Mouse (Mus musculus): ENCODE measurements at regions not wholly inside any gene's neighbourhood (a gene's known extent, or its start where the extent isn't known, plus 50 kb on each side); places are given as distances from the start of the nearest gene placed in this dataset.
"Not testable (repeated sequence)": the region's sequence is repeated elsewhere in the genome, so short reads cannot be mapped to it uniquely, and the experiment has no call there.

DNA sequence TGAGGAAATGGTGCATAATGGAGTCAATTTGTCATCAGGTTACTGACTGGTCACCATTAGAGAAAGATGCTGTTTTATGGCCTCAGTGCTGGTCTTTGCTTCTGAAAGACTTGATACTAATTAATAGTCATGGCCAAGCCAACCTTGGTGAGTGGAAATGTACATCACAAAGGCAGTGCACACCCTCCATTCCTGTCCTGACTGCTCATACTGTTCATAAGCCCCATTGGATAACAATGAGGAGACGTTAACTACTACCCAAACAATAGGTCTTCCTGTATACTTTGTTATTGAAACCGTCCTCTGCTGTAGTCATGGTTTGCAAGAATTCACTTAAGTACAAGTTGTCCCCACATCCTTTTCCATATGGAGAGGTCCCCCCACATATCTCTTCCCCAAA, 605.8 kb upstream of the Slc35b3 start:
- DNase-seq (ENCODE audit: low spot score in 2 of 2): no peak

DNA sequence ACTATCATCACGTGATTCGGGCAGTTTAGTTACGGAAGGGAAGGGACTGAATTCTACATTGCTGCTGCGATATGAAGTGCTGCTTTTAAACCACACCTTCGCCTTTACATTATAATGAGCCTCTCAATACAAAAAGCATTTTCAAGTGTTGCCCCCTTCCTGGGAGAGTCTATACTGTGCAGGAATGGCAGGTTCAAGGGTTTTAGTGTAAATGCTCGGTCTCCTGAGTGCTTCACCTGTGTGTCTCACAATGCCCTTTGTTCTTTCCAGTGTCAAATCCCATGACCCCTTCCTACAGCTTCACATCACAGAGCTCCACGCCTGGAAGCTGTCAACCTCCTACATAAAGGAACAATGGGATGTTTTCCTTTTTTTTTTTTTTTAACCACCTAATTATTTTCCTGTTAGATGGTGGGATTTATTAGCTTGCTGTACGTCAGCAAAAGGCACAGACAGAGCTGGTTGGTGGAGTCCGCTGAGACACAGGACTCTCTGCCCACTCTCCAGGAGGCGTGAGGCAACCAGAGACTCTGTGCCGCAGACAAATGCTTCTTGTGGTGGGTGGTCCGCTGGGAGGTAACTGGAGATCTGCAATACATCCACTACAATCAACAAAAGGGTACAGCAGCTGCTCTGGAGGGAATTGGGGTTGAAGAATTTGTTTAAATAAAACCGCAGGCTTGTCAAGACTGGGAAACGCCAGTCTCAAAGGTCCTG, 577.2 kb upstream of the Slc35b3 start:
- no peak for DNase-seq (ENCODE audit: low spot score in 2 of 2)

DNA sequence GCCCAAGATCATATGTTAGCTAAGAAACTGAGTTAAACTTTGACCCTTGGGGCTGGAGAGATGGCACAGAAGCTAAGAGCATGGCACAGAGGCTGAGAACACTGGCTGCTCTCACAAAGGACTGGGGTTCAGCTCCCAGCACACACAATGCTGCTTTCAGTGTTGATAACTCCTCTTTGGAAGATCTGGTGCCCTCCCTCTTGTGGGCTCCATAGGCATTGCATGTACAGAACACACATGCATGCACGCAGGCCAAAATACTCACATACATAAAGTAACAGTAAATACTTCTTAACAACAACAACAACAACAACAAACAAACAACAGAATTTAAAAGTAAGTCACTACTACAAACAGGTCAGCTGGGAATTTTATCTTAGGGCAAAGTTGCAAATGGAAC, 565.8 kb upstream of the Slc35b3 start:
- DNase-seq (ENCODE audit: low spot score in 2 of 2): no peak

DNA sequence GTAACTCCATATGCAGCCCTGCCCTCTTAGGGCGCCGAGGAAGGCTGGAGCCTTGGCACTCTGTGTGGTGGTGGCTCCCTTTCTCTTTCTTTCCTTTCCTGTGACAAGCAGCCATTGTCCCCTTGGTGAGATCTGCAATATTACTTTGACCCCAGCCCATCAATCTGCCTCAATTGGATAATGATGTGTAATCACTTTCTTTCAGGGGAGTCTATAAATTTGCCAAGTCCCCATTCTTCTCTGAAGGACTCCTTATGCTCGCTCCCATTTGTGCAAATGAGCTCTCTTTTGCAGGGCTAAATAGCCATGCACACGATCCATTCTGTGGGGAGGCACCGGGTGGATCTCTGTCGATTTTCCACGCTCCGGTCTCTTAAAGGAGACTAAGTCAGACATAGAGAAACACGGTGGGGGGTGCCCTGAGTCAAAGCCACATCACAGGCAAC, 563.2 kb upstream of the Slc35b3 start:
- DNase-seq (ENCODE audit: low spot score in 2 of 2): no peak

DNA sequence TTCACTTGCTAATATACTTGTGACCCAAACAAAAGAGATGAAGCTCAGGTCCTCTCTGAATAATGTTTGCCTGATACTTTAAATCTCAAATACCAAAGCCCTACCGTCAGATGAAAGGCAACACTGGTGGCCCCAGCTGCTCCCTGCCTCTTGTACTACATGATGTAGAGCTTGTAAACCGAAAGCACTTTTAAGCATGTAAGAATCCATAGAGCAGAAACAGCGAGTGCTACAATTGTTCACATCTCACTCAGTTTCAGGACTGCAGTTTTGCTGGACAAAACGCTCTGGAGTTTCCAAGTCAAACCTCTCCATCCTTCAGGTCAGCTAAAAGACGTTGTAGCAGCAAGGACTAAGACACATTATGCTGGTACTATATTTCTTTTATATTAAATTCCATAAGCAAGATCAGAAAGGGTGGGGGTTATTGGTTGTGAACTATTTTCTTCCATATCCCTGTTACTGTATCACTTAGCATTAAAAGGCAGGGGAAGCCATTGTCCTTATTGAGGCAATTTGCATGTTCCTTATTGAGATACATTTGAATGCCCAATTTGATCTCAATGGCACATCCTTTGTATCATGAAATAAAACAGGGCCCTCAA, 562.7 kb upstream of the Slc35b3 start:
- no peak for DNase-seq (ENCODE audit: low spot score in 2 of 2)

DNA sequence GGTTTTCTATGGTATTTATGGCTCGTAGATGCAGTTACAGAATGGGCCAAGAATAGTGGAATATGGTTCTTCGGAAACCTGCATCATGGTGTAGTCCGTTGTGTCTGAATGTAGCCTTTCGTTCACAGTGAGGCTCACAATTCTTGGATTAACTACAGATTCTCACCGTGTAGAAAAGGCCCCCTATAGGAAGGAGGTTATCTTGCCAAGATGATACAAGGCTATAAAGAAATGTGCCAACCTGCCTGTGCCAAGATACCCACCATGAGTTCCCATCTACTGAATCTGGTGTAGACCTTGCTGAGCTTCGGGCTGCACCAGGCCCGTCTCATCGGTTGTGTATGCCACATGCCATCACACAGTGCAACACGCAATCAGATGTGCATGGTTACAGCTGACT, 560.2 kb upstream of the Slc35b3 start:
- no peak for DNase-seq (ENCODE audit: low spot score in 2 of 2)

DNA sequence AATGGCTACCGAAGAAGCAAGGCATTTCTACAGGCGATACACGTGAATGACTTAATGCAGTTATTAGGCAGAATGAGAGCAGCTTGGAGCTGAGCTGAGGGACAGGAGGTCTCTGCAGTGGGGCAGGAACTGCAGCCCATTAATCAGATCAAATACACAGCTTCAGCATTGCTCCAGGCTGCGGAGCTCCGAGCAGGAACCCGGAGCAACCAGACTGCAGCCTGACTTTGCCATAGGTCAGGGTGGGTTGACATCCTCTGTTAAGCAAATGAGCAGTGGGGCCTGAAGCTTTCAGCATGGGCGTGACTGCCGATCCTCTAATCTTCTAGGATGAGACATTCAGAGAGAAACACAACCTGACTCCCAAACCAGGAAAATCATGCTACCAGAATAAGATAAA, 555.4 kb upstream of the Slc35b3 start:
- DNase-seq (ENCODE audit: low spot score in 2 of 2): no peak

DNA sequence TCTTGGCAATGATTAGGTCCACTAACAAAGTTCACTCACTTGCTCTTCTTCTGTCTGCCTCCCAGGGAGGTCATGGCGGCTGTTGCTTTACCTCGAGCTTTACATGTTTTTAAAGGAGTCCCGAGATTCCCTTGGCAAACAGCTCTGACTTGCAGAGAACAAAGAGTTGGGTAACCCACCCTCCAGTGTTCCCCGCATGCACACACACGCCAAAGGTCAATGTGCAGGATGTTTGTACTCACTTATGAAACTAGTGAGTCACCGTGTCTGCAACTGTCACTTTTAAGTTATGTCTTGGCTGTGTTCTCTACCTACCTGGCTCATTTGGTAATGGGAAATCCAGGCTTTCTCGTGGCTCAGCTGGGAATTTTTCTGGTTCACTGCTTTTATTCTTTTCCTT, 529.1 kb upstream of the Slc35b3 start:
- DNase-seq (ENCODE audit: low spot score in 2 of 2): no peak

DNA sequence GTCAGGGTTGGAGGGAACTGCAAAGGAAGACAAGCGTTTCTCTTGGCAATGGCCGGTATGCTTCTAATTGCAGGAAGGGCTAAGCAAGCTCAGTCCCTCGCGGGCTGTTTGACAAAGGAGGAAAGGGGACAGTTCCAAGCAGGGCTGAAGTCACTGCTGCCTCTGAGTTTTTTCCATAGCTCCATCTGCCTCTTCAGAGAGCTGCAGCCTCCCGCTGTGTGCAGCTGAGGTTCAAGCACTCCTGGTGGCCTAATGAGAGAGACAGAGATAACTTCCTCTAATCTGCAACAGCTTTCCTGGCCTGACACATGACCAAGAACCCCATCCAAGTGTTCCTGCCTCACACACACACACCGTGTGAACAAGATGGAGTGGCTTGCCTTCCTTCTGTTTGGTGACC, 511.9 kb upstream of the Slc35b3 start:
- no peak for DNase-seq (ENCODE audit: low spot score in 2 of 2)

DNA sequence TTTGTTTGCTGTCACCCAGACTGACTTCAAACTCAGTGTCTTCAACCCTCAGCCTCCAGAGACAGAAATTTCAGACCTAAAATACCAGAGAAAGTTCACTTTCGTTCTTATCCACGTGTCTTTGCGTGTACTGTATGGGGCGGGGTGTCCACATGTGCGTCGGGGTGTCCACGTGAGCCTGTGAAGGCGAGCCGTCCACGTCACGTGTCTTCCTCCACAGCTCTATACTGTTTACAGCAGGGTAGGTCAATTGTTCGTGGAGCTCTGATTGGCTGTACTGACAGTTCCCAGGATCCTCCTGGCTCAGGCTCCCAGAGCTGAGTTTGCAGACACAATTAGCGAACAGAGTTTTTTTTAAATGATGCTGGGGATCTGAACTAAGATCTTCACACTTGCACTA, 481.1 kb upstream of the Slc35b3 start:
- no peak for DNase-seq (ENCODE audit: low spot score in 2 of 2)

DNA sequence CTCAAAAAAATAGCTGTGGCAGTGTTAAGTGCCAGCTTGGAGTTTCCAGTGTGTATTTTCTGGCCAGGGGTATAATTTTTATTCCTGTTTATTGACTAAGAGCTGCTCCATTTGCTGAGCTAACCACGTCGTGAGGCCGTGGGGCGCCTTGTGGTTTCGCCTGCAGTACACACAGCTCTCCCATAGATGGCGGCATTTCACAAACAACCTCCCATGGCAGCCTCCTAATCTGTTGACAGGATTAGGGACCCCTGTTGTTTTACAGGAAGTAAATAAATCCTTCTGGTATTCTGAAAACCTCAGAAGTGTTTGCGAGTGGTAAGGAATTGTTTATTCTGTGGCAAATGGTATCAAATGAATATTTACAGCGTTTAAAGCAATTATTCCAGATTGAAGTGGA, 480.2 kb upstream of the Slc35b3 start:
- DNase-seq (ENCODE audit: low spot score in 2 of 2): peak; percentile 13 to 64

DNA sequence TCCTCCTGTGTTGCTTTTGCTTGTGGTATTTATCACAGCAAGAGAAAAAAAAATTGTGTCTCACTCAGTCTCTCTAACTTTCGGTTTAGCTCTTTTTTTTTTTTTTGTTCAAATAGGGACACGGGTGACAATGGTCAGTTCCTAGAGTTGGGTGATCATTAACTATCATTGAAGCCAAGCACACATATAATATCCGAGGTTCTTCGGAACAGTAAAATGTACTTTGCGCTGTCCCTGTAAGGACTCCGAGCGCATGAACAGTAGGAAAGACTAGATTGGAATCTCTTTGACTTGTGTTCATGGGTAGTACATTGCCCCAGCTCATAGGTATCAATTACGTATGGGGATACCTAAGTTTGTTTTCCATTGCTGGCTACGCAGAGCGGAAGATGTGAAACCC, 479.7 kb upstream of the Slc35b3 start:
- DNase-seq (ENCODE audit: low spot score in 2 of 2): no peak

DNA sequence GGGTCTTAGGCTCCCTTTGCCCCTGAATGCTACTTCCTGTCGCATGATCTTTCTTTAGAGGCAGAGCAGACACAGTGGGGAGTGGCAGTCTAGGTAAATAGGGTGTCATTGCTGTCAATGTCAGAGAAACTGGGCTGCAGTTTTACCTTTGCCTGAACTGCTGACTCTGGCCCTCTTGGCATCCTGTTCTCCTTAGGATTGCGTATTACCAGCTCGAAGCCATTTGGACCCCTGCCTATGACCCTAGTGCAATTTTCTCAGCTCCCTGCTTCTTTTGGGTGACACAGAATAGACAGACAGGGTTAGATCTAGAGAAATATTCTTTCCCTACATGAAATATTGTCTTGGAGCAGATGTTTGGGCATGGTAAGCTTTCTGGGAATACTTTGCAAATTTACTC, 467.3 kb upstream of the Slc35b3 start:
- DNase-seq (ENCODE audit: low spot score in 2 of 2): no peak

DNA sequence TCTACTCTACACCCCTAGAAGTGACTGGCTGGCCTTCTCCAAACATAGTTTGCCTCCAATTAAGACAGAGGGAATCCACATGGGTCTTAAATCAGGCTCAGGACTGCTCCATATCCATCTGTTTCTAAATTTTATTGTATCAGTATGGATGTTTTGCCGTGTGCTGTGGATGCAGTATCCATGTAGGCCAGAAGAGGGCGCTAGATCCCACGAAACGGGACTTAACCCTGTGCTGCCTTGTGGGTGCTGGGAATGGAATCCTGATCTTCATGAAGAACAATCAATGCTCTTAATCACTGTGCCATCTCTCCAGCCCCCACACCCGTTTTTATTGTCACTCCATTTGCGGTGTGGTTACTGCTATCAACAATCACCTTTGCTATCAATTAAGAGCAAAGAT, 465.3 kb upstream of the Slc35b3 start:
- DNase-seq (ENCODE audit: low spot score in 2 of 2): no peak

DNA sequence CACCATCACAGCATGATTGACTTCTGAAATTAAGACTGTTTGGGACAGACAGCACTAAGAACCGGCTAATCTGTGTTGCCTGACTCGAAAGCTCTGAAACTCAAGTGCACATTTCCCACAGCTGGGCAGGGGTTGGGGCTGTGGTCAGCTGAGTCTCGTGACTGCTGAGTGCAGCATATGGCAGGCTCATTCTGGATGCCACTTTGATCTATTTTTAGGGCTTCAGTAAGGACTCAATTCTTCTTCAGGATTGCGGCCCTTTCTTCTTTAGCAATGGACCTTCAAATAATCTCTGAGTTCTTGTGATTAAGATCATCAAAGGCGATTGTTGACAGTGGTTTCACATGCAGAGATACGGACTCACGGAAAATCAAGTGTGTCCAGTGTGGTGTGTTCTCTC, 457.5 kb upstream of the Slc35b3 start:
- DNase-seq (ENCODE audit: low spot score in 2 of 2): no peak

DNA sequence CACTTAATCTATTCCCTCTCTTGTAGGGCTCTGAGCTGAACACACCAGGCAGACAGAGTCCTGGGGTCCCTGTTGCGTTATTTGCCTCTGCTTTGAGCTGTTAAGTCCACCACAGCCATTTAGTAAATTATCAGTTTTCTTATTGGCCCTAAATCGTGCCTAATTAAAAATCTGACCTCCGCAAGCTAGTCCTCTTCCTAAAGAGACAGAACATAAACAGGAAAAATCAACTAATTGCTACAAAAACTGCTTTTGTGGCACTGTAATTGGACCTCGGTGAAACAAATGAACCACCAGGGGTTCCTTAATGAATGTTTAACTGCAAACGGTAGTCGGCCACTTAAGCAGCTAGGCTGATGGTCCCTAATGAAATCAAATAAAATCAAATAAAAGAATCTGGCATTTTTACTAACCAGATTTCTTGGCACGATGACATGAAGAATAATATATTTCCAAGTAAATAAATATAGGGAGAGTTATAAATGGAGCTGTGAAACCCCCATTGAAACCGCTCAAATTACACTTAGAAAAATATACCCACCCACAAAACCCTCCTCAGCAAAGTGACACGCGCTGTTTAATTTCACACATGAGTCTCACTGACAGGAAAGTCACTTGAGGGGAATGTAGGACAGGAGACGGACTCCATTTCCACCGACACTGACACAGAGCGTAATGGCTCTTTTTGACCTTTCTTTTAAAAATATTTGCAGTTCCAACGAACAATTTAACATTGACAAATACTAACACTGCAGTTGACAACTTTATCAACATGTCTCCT, 451.0 kb upstream of the Slc35b3 start:
- no peak for DNase-seq (ENCODE audit: low spot score in 2 of 2)

DNA sequence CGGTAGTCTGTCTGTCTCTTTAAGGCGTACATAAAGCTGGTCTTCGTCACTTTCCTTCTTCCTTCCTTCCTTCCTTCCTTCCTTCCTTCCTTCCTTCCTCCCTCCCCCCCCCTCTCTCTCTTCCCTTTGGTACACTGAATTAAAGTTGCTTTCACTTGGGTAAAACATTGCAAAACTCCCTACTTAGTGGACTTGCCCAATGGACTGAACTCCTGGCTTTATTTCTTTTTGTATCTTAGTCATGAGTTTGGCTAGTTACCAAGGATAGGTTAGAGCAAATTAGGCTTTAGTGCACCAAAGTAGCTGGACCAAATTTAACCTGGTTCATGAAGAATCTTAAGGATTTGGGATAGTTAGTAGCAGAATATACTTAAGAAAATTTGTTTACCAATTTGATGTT, 431.9 kb upstream of the Slc35b3 start:
- no peak for DNase-seq (ENCODE audit: low spot score in 2 of 2)

DNA sequence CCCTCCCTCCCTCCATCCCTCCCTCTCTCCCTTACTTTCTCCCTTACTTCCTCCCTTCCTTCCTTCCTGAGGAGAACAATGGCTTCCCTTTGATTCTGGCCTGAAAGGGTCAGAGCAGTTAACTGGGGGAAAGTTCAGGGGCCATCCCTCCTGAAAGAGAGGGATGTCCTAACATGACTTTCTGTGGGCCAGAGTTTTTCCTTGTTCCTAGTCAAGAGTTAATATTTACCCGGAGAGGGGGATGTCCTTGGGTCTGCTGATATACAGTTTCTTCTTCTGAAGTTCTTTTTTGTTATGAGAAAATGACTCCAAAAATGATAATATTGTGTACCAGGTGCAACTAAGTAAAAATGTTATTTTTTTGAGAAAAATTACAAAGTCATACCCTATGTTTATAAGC, 431.5 kb upstream of the Slc35b3 start:
- not testable (repeated sequence) for DNase-seq (ENCODE audit: low spot score in 2 of 2)

DNA sequence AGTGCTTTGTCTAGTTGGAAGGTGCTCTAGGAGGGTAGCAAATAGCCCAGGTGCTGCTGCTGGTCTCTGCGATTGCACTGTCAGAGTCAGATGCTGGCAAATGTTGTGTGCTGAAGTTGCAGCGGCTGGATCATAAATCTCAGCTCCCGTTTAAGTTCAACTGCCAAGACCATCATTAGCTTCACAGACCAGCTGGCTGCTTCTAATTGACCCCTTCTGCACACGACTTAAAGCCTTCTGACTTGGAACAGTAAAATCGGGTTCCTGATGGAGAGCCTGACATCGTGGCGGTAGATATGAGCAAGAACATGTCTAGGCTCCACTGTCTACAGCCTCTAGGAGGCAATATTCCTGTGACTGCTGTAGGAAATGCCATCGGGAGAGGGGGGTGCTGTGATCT, 416.0 kb upstream of the Slc35b3 start:
- no peak for DNase-seq (ENCODE audit: low spot score in 2 of 2)

DNA sequence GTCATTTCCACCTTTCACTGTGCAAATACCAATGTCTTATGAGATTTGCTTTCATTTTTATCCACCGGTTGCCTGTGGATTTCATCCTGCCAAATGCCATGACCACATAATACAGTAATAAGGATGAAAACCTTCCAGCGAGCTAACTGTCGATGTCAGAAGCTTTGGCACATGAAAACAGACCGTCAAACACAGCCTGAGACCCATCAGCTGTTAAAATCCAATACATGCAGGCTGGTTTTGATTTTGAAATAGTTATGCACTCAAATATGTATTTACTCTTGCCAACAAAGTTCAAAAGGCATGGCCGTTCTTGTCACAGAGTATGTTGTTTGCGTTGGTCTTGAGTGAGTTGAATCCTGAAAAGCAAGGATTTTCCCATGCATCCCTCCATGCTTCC, 415.6 kb upstream of the Slc35b3 start:
- no peak for DNase-seq (ENCODE audit: low spot score in 2 of 2)

DNA sequence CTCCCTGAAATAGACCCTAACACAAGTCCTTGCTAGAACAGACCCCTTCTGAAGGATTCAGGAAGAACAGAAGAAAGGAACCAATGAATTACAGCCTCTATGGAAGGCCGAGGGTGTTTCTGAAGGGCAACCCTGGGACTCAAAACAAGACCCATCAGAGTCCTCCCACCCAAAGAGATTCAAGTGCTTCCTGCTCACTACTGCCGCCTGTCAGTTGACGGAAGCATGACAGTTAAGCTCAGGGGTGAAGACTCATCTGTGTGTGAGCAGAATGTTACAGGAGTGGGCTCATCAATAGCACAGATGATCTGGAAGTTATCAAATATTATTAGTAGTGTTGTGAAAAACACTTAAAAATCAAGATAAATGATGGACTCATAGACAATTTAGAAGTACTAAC, 411.9 kb upstream of the Slc35b3 start:
- no peak for DNase-seq (ENCODE audit: low spot score in 2 of 2)

DNA sequence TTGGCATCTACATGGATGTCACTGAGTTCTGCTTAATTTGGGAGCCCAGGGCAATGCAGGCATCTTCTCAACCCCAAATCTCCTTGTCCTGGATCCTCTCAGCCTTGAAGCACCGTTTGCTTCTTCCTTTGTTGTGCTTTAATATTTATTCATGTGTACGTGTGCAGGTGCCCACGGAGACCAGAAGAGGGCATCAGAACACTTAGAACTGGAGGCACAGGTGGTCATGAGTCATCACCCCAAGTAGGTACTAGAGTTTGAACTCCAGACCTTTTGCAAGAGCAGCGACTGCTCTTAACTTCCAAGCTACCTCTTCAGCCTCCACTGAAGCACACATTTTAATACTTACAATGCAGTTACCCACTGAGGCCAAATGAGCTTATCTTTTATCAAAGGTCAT, 403.0 kb upstream of the Slc35b3 start:
- no peak for DNase-seq (ENCODE audit: low spot score in 2 of 2)

DNA sequence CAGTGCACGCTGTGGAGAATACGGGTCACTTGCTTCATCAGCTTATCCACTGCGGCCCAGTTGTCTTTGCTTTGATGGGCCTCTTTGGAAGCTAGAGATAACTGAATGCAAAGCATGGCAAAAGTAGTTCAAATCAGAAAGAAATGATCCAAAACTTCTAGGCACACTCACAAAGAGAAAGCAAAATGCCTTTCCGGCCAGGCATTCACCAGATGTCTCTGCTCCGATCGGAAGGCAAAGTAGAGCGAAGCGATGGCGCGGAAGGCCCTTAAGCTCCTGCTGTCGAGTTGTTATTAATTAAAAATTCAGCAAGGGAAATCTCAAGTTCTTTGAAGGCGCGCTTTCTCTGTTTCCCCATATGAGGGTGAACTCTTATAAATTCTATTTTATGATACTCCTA, 401.9 kb upstream of the Slc35b3 start:
- no peak for DNase-seq (ENCODE audit: low spot score in 2 of 2)

Data from spleen, postnatal 4 days (tissue).